Mouse (Mus musculus) adrenal gland (tissue): ENCODE data around the gene Tmem63b.

Experiments
- intact Hi-C: fragments of 180-260 bp; cut with DNase I; formaldehyde crosslinking; loops from one replicate; pipeline ENCODE4 v1.15.1; 2025

Gene Tmem63b

GRCm38 (mm10) chr17:45680391-45680980, 6.2 kb downstream of the Tmem63b start:
- intact Hi-C loops, result no loop called here

GRCm38 (mm10) chr17:45678106-45678505, 8.6 kb downstream of the Tmem63b start:
- intact Hi-C loops, result loop anchor here (2.0 kb wide), 1 partner anchor 41 kb away; no protein-coding TSS in a partner anchor

GRCm38 (mm10) chr17:45672598-45672997, 14.1 kb downstream of the Tmem63b start:
- intact Hi-C loops, result no loop called here

GRCm38 (mm10) chr17:45671821-45672220, 14.9 kb downstream of the Tmem63b start:
- intact Hi-C loops, result no loop called here

GRCm38 (mm10) chr17:45667986-45668385, 18.7 kb downstream of the Tmem63b start:
- intact Hi-C loops, result no loop called here

GRCm38 (mm10) chr17:45667481-45667880, 19.2 kb downstream of the Tmem63b start:
- intact Hi-C loops, result no loop called here

GRCm38 (mm10) chr17:45666091-45666490, 20.6 kb downstream of the Tmem63b start:
- intact Hi-C loops, result no loop called here

GRCm38 (mm10) chr17:45664608-45665007, 22.1 kb downstream of the Tmem63b start:
- intact Hi-C loops, result no loop called here

- intact Hi-C loops, result loop anchor here (1.0 kb wide), 1 partner anchor 55 kb away; no protein-coding TSS in a partner anchor
Measured at GRCm38 (mm10) chr17:45663106-45663919, 23.4 kb downstream of the Tmem63b start.

- intact Hi-C loops, result loop anchor here (10.0 kb wide), 1 partner anchor 184 kb away; the partner anchor contains the start of gene Spats1
Measured at GRCm38 (mm10) chr17:45659225-45659624, 27.5 kb downstream of the Tmem63b start, which contains the start of gene Capn11. Gene Capn11 (minus strand): TSS chr17:45659325.

GRCm38 (mm10) chr17:45655820-45656219, 30.9 kb downstream of the Tmem63b start:
- intact Hi-C loops, result loop anchor here (10.0 kb wide), 1 partner anchor 181 kb away; the partner anchor contains the start of gene Spats1

GRCm38 (mm10) chr17:45653233-45653632, 33.5 kb downstream of the Tmem63b start:
- intact Hi-C loops, result loop anchor here (10.0 kb wide), 1 partner anchor 178 kb away; the partner anchor contains the start of gene Spats1

- intact Hi-C loops, result loop anchor here (5.0 kb wide), 1 partner anchor 62 kb away; no protein-coding TSS in a partner anchor
Measured at GRCm38 (mm10) chr17:45644185-45644584, 42.5 kb downstream of the Tmem63b start.

GRCm38 (mm10) chr17:45642701-45643100, 44.0 kb downstream of the Tmem63b start:
- intact Hi-C loops, result loop anchor here (5.0 kb wide), 1 partner anchor 60 kb away; no protein-coding TSS in a partner anchor

GRCm38 (mm10) chr17:45641981-45642380, 44.7 kb downstream of the Tmem63b start:
- intact Hi-C loops, result loop anchor here (5.0 kb wide), 1 partner anchor 60 kb away; no protein-coding TSS in a partner anchor

- intact Hi-C loops, result no loop called here
Measured at GRCm38 (mm10) chr17:45638596-45639295, 48.0 kb downstream of the Tmem63b start.

- intact Hi-C loops, result no loop called here
Measured at GRCm38 (mm10) chr17:45634033-45634432, 52.7 kb downstream of the Tmem63b start.

GRCm38 (mm10) chr17:45631940-45632339, 54.8 kb downstream of the Tmem63b start:
- intact Hi-C loops, result no loop called here

GRCm38 (mm10) chr17:45630992-45631391, 55.7 kb downstream of the Tmem63b start:
- intact Hi-C loops, result no loop called here

- intact Hi-C loops, result no loop called here
Measured at GRCm38 (mm10) chr17:45629861-45630694, 56.6 kb downstream of the Tmem63b start.
